Mouse (Mus musculus) small intestine, adult 2 months (tissue): ENCODE measurements at regions not wholly inside any gene's neighbourhood (a gene's known extent, or its start where the extent isn't known, plus 50 kb on each side); places are given as distances from the start of the nearest gene placed in this dataset.

Experiments used
- CTCF ChIP-seq: fragments of 200-500 bp; IDR thresholded peaks from 2 replicates; pipeline ENCODE4 v1.5.1; 2012; ENCODE audit warnings: low read depth, mild to moderate bottlenecking, control low read depth, inconsistent platforms, low read length, moderate library complexity, mixed read lengths; ENCODE audit not compliant: insufficient replicate concordance, insufficient read length; ENCODE audit errors: extremely low read depth
- POLR2A ChIP-seq: fragments of 200-500 bp; IDR thresholded peaks from 2 replicates; pipeline ENCODE4 v1.6.1; 2012; ENCODE audit warnings: low read depth, mild to moderate bottlenecking, control low read depth, inconsistent platforms, low read length, moderate library complexity

DNA sequence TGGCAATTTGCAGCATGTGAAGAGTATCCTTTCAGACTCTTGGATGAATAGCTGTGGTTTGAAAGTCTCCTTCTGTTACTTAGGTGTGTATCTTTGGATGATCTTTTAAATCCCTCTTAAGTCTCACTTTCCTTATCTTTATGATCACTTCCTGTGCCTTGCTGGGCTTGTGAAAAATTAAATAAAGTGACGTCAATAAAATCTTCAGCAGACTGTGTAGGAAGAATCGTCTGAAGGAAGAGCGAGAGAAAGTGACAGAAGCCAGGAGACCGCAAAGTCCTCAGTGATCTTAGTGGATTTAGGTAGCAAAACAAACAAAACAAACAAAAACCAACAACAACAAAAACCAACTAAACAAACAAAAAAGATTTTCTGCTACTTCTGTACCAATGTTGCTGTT is 459.6 kb upstream of the Dab2 start:
- TF ChIP-seq CTCF (no peak), POLR2A (no peak)
